Mouse (Mus musculus): ENCODE data around the gene Gnb2. TPM values are rescaled to one million over a fixed set of nuclear protein-coding genes. Genes with fewer than 3 reads are reported as not detected.

Gnb2 gene
- polyA plus RNA-seq, 1 experiment from 2014 or later = 386 TPM

DNA sequence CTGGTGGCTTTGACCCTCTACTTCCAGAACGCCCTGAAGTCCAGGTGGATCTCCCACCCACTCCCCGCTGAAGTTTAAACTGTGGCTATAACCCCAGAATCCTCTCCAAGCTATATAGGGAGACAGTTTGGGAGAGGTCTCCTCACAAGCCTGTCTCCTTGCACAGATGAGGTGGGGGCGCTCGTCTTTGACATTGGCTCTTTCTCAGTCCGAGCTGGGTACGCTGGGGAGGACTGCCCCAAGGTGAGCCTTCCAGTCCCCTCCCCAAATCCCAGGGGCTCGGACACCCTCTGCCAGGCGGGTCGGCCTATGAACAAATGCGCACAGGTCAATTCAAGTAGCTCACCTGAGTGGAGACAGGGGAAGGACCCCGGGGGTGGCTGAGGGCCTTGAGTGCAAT lies 20.6 kb upstream of the Gnb2 start:
- no peak for TF ChIP-seq CTCF (IDR thresholded peaks at IDR 0.05; ENCODE audit: low read depth)
- Histone ChIP-seq H3K4me1 (replicated peaks; ENCODE audit: control insufficient read depth, insufficient read depth, low read length) (no peaks in the 10 kb centered on the region), H3K27ac (ENCODE audit: low read depth, low read length) (no peak overlapping the region), H3K36me3 (ENCODE audit: control insufficient read depth, insufficient read depth) (no peaks in the 10 kb centered on the region), H3K9ac (ENCODE audit: low read depth, low read length) (no peak overlapping the region), H3K4me2 (replicated peaks; ENCODE audit: low read depth) (no peak overlapping the region), H3K9me3 (ENCODE audit: control insufficient read depth) (no peaks in the 10 kb centered on the region), H3K4me3 (ENCODE audit: low read depth, low read length) (no peak overlapping the region), H3K27me3 (replicated peaks; ENCODE audit: control insufficient read depth, insufficient read depth, low read length) (peaks cover 15% of the 10 kb centered on the region; the same call in 1 of the 2 replicates)
- ATAC-seq = peak; percentile 19; the same call in 1 of the 2 replicates
- 44% methylated on average over 11 of the region's 11 CpGs for WGBS

DNA sequence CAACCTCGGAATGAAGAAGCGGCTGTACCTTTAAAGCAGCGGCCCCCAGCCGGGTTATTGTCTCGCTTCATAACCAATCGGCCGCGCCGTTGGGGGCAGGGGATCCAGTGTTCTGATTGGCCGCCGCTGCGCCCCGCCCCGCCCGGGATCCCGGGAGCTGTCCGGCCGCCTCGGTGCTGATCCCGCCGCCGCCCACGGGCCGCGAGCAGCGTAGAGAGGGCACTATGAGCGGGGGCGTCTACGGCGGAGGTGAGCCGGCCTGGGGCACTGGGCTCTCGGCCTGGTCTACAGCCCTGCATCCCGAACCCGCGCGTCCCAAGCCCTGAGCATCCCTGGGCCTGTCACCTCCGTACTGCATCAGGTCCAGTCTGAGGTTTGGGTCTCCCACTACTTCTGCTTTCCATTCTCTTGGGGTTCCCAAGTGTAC lies 20.1 kb upstream of the Gnb2 start, which contains the start of gene Actl6b:
Gene Actl6b, plus strand, starts transcription at position 107 of the 427 bp plus-strand sequence.
- under 1% methylated on average over 37 of the region's 37 CpGs for WGBS
- H3K36me3 ChIP-seq (ENCODE audit: control insufficient read depth, insufficient read depth) = no peaks in the 10 kb centered on the region
- H3K27me3 ChIP-seq (replicated peaks; ENCODE audit: control insufficient read depth, insufficient read depth, low read length) = peaks cover 15% of the 10 kb centered on the region; the same call in 1 of the 2 replicates
- H3K4me2 ChIP-seq (replicated peaks; ENCODE audit: low read depth) = peak within 1 kb of the TSS; percentile 42
- no peak within 1 kb of the TSS for H3K4me3 ChIP-seq (ENCODE audit: low read depth, low read length)
- TF ChIP-seq CTCF (IDR thresholded peaks at IDR 0.05; ENCODE audit: low read depth) = no peak
- peak; percentile 67 for ATAC-seq
- no peak within 1 kb of the TSS for H3K9ac ChIP-seq (ENCODE audit: low read depth, low read length)
- H3K4me1 ChIP-seq (replicated peaks; ENCODE audit: control insufficient read depth, insufficient read depth, low read length) = no peaks in the 10 kb centered on the region
- no peak within 1 kb of the TSS for H3K27ac ChIP-seq (ENCODE audit: low read depth, low read length)
- H3K9me3 ChIP-seq (ENCODE audit: control insufficient read depth) = no peaks in the 10 kb centered on the region

DNA sequence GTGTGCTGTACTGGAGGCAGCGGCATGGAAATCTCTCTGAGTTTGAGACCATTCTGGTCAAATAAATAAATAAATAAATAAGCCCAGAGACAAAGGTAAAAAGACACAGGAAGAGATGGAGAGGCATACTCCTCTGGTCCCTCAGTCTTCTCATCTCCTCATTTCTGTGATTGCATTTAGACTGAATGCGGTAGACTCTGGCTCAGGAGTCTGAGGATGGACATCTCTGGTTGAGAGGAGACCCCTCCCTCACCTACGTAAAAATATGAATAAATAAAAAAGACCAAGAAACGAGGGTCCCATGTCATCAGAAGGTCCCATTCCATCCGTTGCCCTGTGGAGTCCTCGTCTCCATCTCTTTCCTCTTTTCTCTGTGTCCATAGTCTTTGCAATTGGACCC lies 19.7 kb upstream of the Gnb2 start:
- Histone ChIP-seq H3K4me3 (ENCODE audit: low read depth, low read length) (no peak overlapping the region), H3K4me1 (replicated peaks; ENCODE audit: control insufficient read depth, insufficient read depth, low read length) (no peaks in the 10 kb centered on the region)

DNA sequence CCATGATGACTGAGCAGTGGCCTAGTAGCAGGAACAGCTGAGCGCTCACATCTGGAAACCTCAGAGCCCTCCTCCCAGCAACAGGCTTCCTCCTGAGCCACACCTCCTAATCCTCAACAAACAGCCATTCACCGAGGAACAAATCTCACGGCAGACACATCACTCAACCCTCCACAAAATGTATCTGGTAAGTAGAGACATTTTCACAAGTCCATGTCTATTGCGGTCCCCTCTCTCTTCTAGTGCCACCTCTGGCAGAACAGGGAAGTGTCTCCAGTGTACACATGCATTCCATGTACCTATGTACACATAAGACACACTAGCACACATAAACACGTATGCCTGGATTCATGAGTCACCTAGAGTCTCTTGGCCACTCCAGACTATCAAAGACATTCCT lies 17.8 kb upstream of the Gnb2 start:
- no peak overlapping the region for H3K4me3 ChIP-seq (ENCODE audit: low read depth, low read length)
- no peak overlapping the region for H3K27ac ChIP-seq (ENCODE audit: low read depth, low read length)
- no peaks in the 10 kb centered on the region for H3K9me3 ChIP-seq (ENCODE audit: control insufficient read depth)
- ATAC-seq = no peak
- TF ChIP-seq CTCF (IDR thresholded peaks at IDR 0.05; ENCODE audit: low read depth) = peak; percentile 62
- no peak overlapping the region for H3K4me2 ChIP-seq (replicated peaks; ENCODE audit: low read depth)
- H3K9ac ChIP-seq (ENCODE audit: low read depth, low read length) = no peak overlapping the region
- H3K27me3 ChIP-seq (replicated peaks; ENCODE audit: control insufficient read depth, insufficient read depth, low read length) = peaks cover 15% of the 10 kb centered on the region; the same call in 1 of the 2 replicates
- no peaks in the 10 kb centered on the region for H3K4me1 ChIP-seq (replicated peaks; ENCODE audit: control insufficient read depth, insufficient read depth, low read length)
- H3K36me3 ChIP-seq (ENCODE audit: control insufficient read depth, insufficient read depth) = no peaks in the 10 kb centered on the region
- WGBS = 58% methylated on average over 5 of the region's 5 CpGs

More for the DNA sequence above, 19.7 kb upstream of the Gnb2 start:
- ATAC-seq = no peak
- Histone ChIP-seq H3K9ac (ENCODE audit: low read depth, low read length) (no peak overlapping the region), H3K9me3 (ENCODE audit: control insufficient read depth) (no peaks in the 10 kb centered on the region), H3K27ac (ENCODE audit: low read depth, low read length) (no peak overlapping the region), H3K27me3 (replicated peaks; ENCODE audit: control insufficient read depth, insufficient read depth, low read length) (peaks cover 15% of the 10 kb centered on the region; the same call in 1 of the 2 replicates), H3K4me2 (replicated peaks; ENCODE audit: low read depth) (peak overlapping the region; percentile 42), H3K36me3 (ENCODE audit: control insufficient read depth, insufficient read depth) (no peaks in the 10 kb centered on the region)
- TF ChIP-seq CTCF (IDR thresholded peaks at IDR 0.05; ENCODE audit: low read depth) = no peak
- WGBS = 23% methylated on average over 6 of the region's 6 CpGs

DNA sequence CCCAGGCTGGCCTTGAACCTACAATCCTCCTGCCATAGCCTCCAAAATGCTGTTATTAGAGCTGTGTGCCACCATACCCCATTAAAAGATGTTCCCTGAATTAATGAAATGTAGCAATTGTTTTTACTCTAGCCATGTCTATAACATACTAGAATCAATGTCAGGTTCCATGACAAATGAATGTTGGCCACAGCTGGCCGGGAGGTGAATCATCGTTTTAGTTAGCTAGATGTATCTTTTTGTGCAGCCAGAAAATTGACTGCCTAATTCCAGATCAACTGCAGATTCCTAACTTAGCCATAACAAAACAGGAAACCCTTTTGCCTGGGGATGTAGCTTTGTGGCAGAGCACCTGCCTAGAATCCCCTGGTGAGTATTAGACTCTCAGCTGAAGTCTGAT lies 16.5 kb upstream of the Gnb2 start:
- Histone ChIP-seq H3K4me3 (ENCODE audit: low read depth, low read length) (no peak overlapping the region), H3K27me3 (replicated peaks; ENCODE audit: control insufficient read depth, insufficient read depth, low read length) (peaks cover 15% of the 10 kb centered on the region; the same call in 1 of the 2 replicates), H3K4me1 (replicated peaks; ENCODE audit: control insufficient read depth, insufficient read depth, low read length) (no peaks in the 10 kb centered on the region), H3K36me3 (ENCODE audit: control insufficient read depth, insufficient read depth) (no peaks in the 10 kb centered on the region), H3K9me3 (ENCODE audit: control insufficient read depth) (no peaks in the 10 kb centered on the region), H3K4me2 (replicated peaks; ENCODE audit: low read depth) (no peak overlapping the region), H3K27ac (ENCODE audit: low read depth, low read length) (no peak overlapping the region), H3K9ac (ENCODE audit: low read depth, low read length) (no peak overlapping the region)
- no peak for ATAC-seq
- no peak for TF ChIP-seq CTCF (IDR thresholded peaks at IDR 0.05; ENCODE audit: low read depth)
- 72% methylated on average over 2 of the region's 2 CpGs for WGBS

DNA sequence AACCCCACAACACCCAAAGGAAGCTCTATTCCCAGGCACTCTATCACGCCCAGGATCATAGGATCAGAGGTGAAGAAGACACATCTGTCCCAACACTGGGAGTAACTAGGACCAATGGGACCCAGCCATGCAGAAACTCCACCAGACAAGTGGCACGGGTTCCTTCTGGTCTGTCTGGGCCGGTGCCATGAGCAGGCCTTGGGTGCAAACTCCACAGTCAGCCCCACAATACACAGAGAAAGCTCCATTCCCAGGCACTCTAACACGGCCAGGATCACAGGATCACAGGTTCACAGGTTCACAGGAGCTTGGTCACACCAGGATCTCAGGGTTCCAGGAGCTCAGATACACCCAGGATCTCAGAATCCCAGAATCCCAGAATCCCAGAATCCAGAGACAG lies 12.3 kb upstream of the Gnb2 start:
- Histone ChIP-seq H3K4me1 (replicated peaks; ENCODE audit: control insufficient read depth, insufficient read depth, low read length) (no peaks in the 10 kb centered on the region), H3K9me3 (ENCODE audit: control insufficient read depth) (no peaks in the 10 kb centered on the region), H3K4me3 (ENCODE audit: low read depth, low read length) (no peak overlapping the region), H3K9ac (ENCODE audit: low read depth, low read length) (no peak overlapping the region), H3K4me2 (replicated peaks; ENCODE audit: low read depth) (no peak overlapping the region), H3K27ac (ENCODE audit: low read depth, low read length) (no peak overlapping the region), H3K27me3 (replicated peaks; ENCODE audit: control insufficient read depth, insufficient read depth, low read length) (no peaks in the 10 kb centered on the region), H3K36me3 (ENCODE audit: control insufficient read depth, insufficient read depth) (no peaks in the 10 kb centered on the region)
- TF ChIP-seq CTCF (IDR thresholded peaks at IDR 0.05; ENCODE audit: low read depth) = no peak
- no peak for ATAC-seq
- WGBS = 73% methylated on average over 4 of the region's 4 CpGs

DNA sequence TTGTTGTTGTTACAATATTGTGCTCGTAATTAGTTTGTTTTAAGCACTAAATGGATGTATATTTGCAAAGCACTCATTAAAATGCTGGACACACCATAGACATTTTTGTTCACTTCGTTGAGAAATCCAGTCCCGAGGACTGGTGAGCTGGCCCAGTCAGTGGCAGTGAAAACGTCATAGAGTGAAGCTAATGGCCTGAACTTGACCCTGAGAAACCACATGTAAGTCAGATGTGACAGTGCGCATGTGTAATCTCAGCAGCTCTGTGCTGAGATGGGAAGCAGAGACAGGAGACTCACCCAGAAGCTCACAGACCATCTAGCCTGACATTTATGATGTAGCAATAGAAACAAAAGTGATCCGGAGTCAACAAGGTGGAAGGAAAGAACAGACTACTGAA lies 11.6 kb upstream of the Gnb2 start:
- H3K9me3 ChIP-seq (ENCODE audit: control insufficient read depth) = no peaks in the 10 kb centered on the region
- no peak for TF ChIP-seq CTCF (IDR thresholded peaks at IDR 0.05; ENCODE audit: low read depth)
- H3K36me3 ChIP-seq (ENCODE audit: control insufficient read depth, insufficient read depth) = no peaks in the 10 kb centered on the region
- H3K4me1 ChIP-seq (replicated peaks; ENCODE audit: control insufficient read depth, insufficient read depth, low read length) = no peaks in the 10 kb centered on the region
- no peak overlapping the region for H3K9ac ChIP-seq (ENCODE audit: low read depth, low read length)
- H3K4me2 ChIP-seq (replicated peaks; ENCODE audit: low read depth) = no peak overlapping the region
- no peak overlapping the region for H3K4me3 ChIP-seq (ENCODE audit: low read depth, low read length)
- no peaks in the 10 kb centered on the region for H3K27me3 ChIP-seq (replicated peaks; ENCODE audit: control insufficient read depth, insufficient read depth, low read length)
- no peak overlapping the region for H3K27ac ChIP-seq (ENCODE audit: low read depth, low read length)
- 60% methylated on average over 6 of the region's 6 CpGs for WGBS
- no peak for ATAC-seq
